Mouse (Mus musculus): Measurements from ENCODE around the gene N4bp3. TPM values are rescaled to one million over a fixed set of nuclear protein-coding genes. Genes with fewer than 3 reads are reported as not detected.
A peak's percentile ranks its signal among the peaks of the same experiment; 100 is the strongest.
"Not testable (repeated sequence)": the region's sequence is repeated elsewhere in the genome, so short reads cannot be mapped to it uniquely, and the experiment has no call there.

The N4bp3 gene
- polyA plus RNA-seq, 1 experiment from 2014 or later: 32.1 TPM

GRCm38 (mm10) chr11:51673291-51673690 is 22.6 kb upstream of the N4bp3 start:
- WGBS: 65% methylated on average over 9 of the region's 9 CpGs
- H3K27me3 ChIP-seq: no peaks in the 10 kb centered on the region
- no peak overlapping the region for H3K4me2 ChIP-seq
- H3K9me3 ChIP-seq (replicated peaks): no peaks in the 10 kb centered on the region
- no peak overlapping the region for H3K9ac ChIP-seq
- peak overlapping the region; percentile 43; the same call in 1 of the 2 replicates for H3K27ac ChIP-seq
- no peak for ATAC-seq (replicated peaks; ENCODE audit: low FRiP score)
- H3K36me3 ChIP-seq: no peaks in the 10 kb centered on the region
- H3K4me3 ChIP-seq (replicated peaks): no peak overlapping the region
- peaks cover 5% of the 10 kb centered on the region for H3K4me1 ChIP-seq

GRCm38 (mm10) chr11:51671376-51671775 is 20.7 kb upstream of the N4bp3 start:
- Histone ChIP-seq H3K9ac (no peak overlapping the region), H3K9me3 (replicated peaks) (no peaks in the 10 kb centered on the region), H3K4me2 (no peak overlapping the region), H3K27me3 (no peaks in the 10 kb centered on the region), H3K36me3 (no peaks in the 10 kb centered on the region), H3K4me3 (replicated peaks) (no peak overlapping the region), H3K4me1 (peaks cover 5% of the 10 kb centered on the region), H3K27ac (no peak overlapping the region)
- no peak for ATAC-seq (replicated peaks; ENCODE audit: low FRiP score)
- 90% methylated on average over 2 of the region's 2 CpGs for WGBS

- no peaks in the 10 kb centered on the region for H3K27me3 ChIP-seq
- no peak overlapping the region for H3K4me2 ChIP-seq
- 90% methylated on average over 7 of the region's 7 CpGs for WGBS
- no peaks in the 10 kb centered on the region for H3K9me3 ChIP-seq (replicated peaks)
- H3K9ac ChIP-seq: no peak overlapping the region
- H3K4me1 ChIP-seq: peaks cover 5% of the 10 kb centered on the region
- no peak overlapping the region for H3K27ac ChIP-seq
- H3K36me3 ChIP-seq: no peaks in the 10 kb centered on the region
- H3K4me3 ChIP-seq (replicated peaks): no peak overlapping the region
- ATAC-seq (replicated peaks; ENCODE audit: low FRiP score): no peak
Measured at GRCm38 (mm10) chr11:51670846-51671245, 20.2 kb upstream of the N4bp3 start.

DNA sequence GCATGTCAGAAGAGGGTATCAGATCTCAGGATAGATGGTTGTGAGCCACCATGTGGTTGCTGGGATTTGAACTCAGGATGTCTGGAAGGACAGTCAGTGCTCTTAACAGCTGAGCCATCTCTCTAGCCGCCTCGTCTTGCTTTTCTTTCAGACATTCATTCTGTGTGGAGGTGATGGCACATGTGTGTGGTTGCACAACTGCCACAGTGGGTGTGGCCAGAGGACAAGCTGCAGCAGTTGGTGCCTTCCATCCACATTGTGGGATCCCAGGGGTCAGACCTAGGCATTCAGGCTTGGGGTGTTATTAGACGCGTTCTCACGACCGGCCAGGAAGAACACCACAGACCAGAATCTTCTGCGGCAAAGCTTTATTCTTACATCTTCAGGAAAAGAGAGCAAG is 14.1 kb upstream of the N4bp3 start:
- H3K36me3 ChIP-seq; H3K4me2 ChIP-seq; H3K4me3 ChIP-seq (replicated peaks); H3K9me3 ChIP-seq (replicated peaks); ATAC-seq (replicated peaks; ENCODE audit: low FRiP score); H3K27ac ChIP-seq; H3K27me3 ChIP-seq; H3K9ac ChIP-seq; H3K4me1 ChIP-seq: not testable (repeated sequence)
- WGBS: 94% methylated on average over 7 of the region's 7 CpGs

DNA sequence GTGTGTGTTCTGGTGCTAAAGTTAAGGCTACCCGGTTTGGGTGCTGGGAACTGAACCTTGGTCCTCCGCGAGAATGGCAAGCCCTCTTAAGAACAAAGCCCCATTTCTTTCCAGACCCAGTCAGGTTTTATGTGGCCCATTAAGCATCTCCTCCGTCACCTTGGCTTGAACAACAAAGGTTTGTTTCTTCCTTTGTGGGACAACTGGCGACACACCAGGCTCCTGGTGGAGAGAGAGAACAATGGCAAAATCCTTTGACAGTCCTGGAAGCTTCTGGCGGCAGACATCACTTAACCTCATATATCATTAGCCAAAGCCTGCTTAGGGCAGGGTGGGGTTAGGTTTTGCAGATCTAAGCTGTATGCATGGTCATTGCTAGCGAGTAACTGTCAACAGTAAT is 12.0 kb upstream of the N4bp3 start:
- no peak overlapping the region for H3K4me2 ChIP-seq
- no peak overlapping the region for H3K9ac ChIP-seq
- no peaks in the 10 kb centered on the region for H3K27me3 ChIP-seq
- no peaks in the 10 kb centered on the region for H3K36me3 ChIP-seq
- WGBS: 78% methylated on average over 7 of the region's 7 CpGs
- ATAC-seq (replicated peaks; ENCODE audit: low FRiP score): no peak
- H3K4me1 ChIP-seq: peaks cover 13% of the 10 kb centered on the region
- no peak overlapping the region for H3K27ac ChIP-seq
- no peaks in the 10 kb centered on the region for H3K9me3 ChIP-seq (replicated peaks)
- H3K4me3 ChIP-seq (replicated peaks): no peak overlapping the region

- H3K27me3 ChIP-seq: no peaks in the 10 kb centered on the region
- ATAC-seq (replicated peaks; ENCODE audit: low FRiP score): no peak
- WGBS: 79% methylated on average over 16 of the region's 16 CpGs
Measured at GRCm38 (mm10) chr11:51661867-51662365, 11.3 kb upstream of the N4bp3 start.

DNA sequence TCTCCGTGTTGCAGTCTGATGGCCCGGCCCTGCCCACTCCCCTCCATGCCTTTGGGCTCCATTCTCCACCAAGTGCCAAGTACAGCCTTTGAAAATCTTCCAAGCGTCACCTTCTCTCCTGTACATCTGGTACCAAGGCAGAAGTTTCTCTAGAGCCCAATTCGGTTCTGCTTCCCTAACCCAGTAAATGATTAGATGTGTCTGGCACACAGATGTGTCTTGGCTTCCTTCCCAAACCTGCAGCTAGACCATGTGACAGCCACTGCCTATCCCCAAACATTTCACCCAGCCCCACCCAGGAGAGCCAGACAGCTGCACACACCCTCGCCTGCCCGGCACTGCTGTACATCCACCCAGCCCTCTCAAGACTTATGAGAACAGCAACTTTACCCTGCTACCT is 8.1 kb upstream of the N4bp3 start:
- ATAC-seq (replicated peaks; ENCODE audit: low FRiP score): peak; percentile 57; the same call in 1 of the 2 replicates
- 57% methylated on average over 6 of the region's 6 CpGs for WGBS
- peaks cover 5% of the 10 kb centered on the region; the same call in 1 of the 2 replicates for H3K36me3 ChIP-seq
- H3K9ac ChIP-seq: no peak overlapping the region
- no peak overlapping the region for H3K4me3 ChIP-seq (replicated peaks)
- H3K4me2 ChIP-seq: no peak overlapping the region
- H3K27ac ChIP-seq: peak overlapping the region; percentile 24
- no peaks in the 10 kb centered on the region for H3K27me3 ChIP-seq
- H3K9me3 ChIP-seq (replicated peaks): no peaks in the 10 kb centered on the region
- H3K4me1 ChIP-seq: peaks cover 25% of the 10 kb centered on the region

More at GRCm38 (mm10) chr11:51661867-51662365, 11.3 kb upstream of the N4bp3 start:
- no peak overlapping the region for H3K9ac ChIP-seq
- H3K27ac ChIP-seq: no peak overlapping the region
- no peaks in the 10 kb centered on the region for H3K9me3 ChIP-seq (replicated peaks)
- H3K4me3 ChIP-seq (replicated peaks): no peak overlapping the region
- no peak overlapping the region for H3K4me2 ChIP-seq
- peaks cover 18% of the 10 kb centered on the region for H3K4me1 ChIP-seq
- no peaks in the 10 kb centered on the region for H3K36me3 ChIP-seq

- 39% methylated on average over 7 of the region's 7 CpGs for WGBS
- no peak overlapping the region for H3K4me2 ChIP-seq
Measured at GRCm38 (mm10) chr11:51658291-51658690, 7.6 kb upstream of the N4bp3 start.

GRCm38 (mm10) chr11:51656798-51657521 is 6.3 kb upstream of the N4bp3 start:
- Histone ChIP-seq H3K4me1 (peaks cover 25% of the 10 kb centered on the region), H3K9me3 (replicated peaks) (no peaks in the 10 kb centered on the region), H3K27me3 (no peaks in the 10 kb centered on the region), H3K4me2 (no peak overlapping the region), H3K36me3 (peaks cover 5% of the 10 kb centered on the region; the same call in 1 of the 2 replicates), H3K9ac (no peak overlapping the region), H3K27ac (peak overlapping the region; percentile 45), H3K4me3 (replicated peaks) (no peak overlapping the region)
- peak; percentile 43 for ATAC-seq (replicated peaks; ENCODE audit: low FRiP score)
- WGBS: 44% methylated on average over 10 of the region's 10 CpGs

More at GRCm38 (mm10) chr11:51658291-51658690, 7.6 kb upstream of the N4bp3 start:
- Histone ChIP-seq H3K36me3 (peaks cover 5% of the 10 kb centered on the region; the same call in 1 of the 2 replicates), H3K4me1 (peaks cover 25% of the 10 kb centered on the region), H3K4me3 (replicated peaks) (no peak overlapping the region), H3K9ac (no peak overlapping the region), H3K27ac (peak overlapping the region; percentile 24), H3K27me3 (no peaks in the 10 kb centered on the region), H3K9me3 (replicated peaks) (no peaks in the 10 kb centered on the region)
- ATAC-seq (replicated peaks; ENCODE audit: low FRiP score): 0 out of 2 replicates have a peak, but pooled peaks have one; percentile 27

- H3K9ac ChIP-seq: no peak overlapping the region
- no peak for ATAC-seq (replicated peaks; ENCODE audit: low FRiP score)
Measured at GRCm38 (mm10) chr11:51654891-51655290, 4.2 kb upstream of the N4bp3 start.

GRCm38 (mm10) chr11:51653736-51654135 is 3.1 kb upstream of the N4bp3 start:
- H3K27me3 ChIP-seq: no peaks in the 10 kb centered on the region
- no peak overlapping the region for H3K9ac ChIP-seq
- ATAC-seq (replicated peaks; ENCODE audit: low FRiP score): no peak
- H3K4me1 ChIP-seq: peaks cover 44% of the 10 kb centered on the region
- peaks cover 5% of the 10 kb centered on the region; the same call in 1 of the 2 replicates for H3K36me3 ChIP-seq
- no peak overlapping the region for H3K27ac ChIP-seq
- 72% methylated on average over 6 of the region's 6 CpGs for WGBS
- no peak overlapping the region for H3K4me3 ChIP-seq (replicated peaks)
- no peaks in the 10 kb centered on the region for H3K9me3 ChIP-seq (replicated peaks)
- no peak overlapping the region for H3K4me2 ChIP-seq

More at GRCm38 (mm10) chr11:51654891-51655290, 4.2 kb upstream of the N4bp3 start:
- Histone ChIP-seq H3K9me3 (replicated peaks) (no peaks in the 10 kb centered on the region), H3K27ac (no peak overlapping the region), H3K27me3 (no peaks in the 10 kb centered on the region), H3K4me1 (peaks cover 38% of the 10 kb centered on the region), H3K4me2 (no peak overlapping the region), H3K4me3 (replicated peaks) (no peak overlapping the region), H3K36me3 (peaks cover 5% of the 10 kb centered on the region; the same call in 1 of the 2 replicates)
- 95% methylated on average over 3 of the region's 3 CpGs for WGBS

DNA sequence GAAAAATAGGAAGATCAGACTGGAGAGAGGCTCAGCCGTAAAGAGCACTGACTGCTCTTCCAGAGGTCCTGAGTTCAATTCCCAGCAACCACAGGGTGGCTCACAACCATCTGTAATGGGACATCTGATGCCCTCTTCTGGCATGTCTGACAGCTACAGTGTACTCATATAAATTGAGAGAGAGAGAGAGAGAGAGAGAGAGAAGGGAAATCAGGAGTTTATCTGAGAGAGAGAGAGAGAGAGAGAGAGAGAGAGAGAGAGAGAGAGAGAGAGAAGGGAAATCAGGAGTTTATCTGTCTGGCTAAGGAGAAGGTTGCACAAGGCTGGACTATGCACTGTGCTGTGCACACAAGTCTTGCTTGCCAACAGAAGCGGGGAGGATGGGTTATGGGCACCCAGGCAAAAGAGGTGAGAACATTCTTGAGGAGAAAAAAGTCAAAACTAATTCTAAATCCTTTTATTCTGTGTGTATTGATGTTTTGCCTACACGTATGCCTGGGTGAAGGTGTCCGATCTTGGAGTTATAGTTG is 2.3 kb upstream of the N4bp3 start:
- H3K27me3 ChIP-seq: no peaks in the 10 kb centered on the region
- H3K9me3 ChIP-seq (replicated peaks): no peaks in the 10 kb centered on the region
- H3K36me3 ChIP-seq: peaks cover 5% of the 10 kb centered on the region; the same call in 1 of the 2 replicates
- peaks cover 44% of the 10 kb centered on the region for H3K4me1 ChIP-seq
- 90% methylated on average over 4 of the region's 4 CpGs for WGBS
- H3K4me2 ChIP-seq: no peak overlapping the region
- no peak overlapping the region for H3K4me3 ChIP-seq (replicated peaks)
- H3K9ac ChIP-seq: no peak overlapping the region
- H3K27ac ChIP-seq: no peak overlapping the region
- ATAC-seq (replicated peaks; ENCODE audit: low FRiP score): no peak

All from kidney, embryonic 15.5 days (tissue).